Mouse (Mus musculus) erythroblast, embryonic 14.5 days (primary cell): ENCODE results near the gene Akt3.

Source experiments
- GATA1 ChIP-seq: IDR thresholded peaks from 2 replicates; pipeline ENCODE4 v1.6.1; 2012; ENCODE audit warnings: low read length, inconsistent platforms, mixed read lengths
- TAL1 ChIP-seq: IDR thresholded peaks from 3 replicates; pipeline ENCODE4 v1.6.1; 2012; ENCODE audit warnings: low read length, inconsistent platforms, mixed read lengths

DNA sequence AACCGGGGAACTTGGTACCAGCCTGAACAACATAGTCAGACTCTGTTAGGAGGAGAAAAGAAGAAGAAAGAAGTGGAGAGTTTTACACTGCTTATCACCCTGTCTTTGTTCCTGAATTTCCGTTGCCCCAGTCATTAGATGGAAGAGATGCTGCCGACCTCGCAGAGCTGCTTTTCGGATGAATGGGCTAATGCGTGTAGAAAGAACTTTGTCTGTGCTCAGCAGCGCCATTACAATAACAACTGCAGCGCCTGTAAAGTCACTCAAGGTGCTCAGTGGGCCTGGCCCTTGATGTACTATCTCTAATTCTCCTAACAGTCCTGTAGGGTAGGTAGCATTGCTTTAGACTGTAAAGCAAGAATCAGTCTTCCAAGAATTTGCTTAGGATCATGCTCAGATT is 265.5 kb downstream of the Akt3 start:
- TF ChIP-seq TAL1 (no peak), GATA1 (no peak)
